Mouse (Mus musculus) spleen, postnatal 36 days (tissue): ENCODE measurements around the gene Olfr522.
A peak's percentile ranks its signal among the peaks of the same experiment; 100 is the strongest.
"Not testable (repeated sequence)": the region's sequence is repeated elsewhere in the genome, so short reads cannot be mapped to it uniquely, and the experiment has no call there.

ENCODE experiments used
- DNase-seq, 2 experiments: peaks; one replicate each; pipeline ENCODE4 v3.0.0; 2022; ENCODE audit warnings: low spot score in 2 of 2, mixed read lengths in 1 of 2

Gene Olfr522

DNA sequence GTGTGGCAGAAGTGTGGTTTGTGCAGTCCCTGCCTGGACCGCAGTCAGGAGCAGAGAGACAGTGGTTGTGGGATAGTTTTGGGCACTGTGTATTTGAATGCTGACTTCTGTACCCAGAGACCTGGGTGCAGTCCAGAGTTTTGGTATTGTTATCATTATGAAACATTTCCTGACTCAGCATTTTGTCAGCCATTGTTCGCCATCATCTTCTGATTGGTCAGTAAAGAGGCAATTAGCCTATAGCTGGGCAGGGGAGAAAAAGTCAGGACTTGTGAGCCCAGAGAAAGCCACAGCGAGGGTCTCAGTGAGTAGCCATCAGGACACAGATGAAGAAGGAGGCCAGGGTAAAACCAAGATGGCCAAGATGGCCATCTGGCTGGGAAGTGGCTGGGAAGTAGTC is 4.2 kb downstream of the Olfr522 start:
- DNase-seq: no peak

DNA sequence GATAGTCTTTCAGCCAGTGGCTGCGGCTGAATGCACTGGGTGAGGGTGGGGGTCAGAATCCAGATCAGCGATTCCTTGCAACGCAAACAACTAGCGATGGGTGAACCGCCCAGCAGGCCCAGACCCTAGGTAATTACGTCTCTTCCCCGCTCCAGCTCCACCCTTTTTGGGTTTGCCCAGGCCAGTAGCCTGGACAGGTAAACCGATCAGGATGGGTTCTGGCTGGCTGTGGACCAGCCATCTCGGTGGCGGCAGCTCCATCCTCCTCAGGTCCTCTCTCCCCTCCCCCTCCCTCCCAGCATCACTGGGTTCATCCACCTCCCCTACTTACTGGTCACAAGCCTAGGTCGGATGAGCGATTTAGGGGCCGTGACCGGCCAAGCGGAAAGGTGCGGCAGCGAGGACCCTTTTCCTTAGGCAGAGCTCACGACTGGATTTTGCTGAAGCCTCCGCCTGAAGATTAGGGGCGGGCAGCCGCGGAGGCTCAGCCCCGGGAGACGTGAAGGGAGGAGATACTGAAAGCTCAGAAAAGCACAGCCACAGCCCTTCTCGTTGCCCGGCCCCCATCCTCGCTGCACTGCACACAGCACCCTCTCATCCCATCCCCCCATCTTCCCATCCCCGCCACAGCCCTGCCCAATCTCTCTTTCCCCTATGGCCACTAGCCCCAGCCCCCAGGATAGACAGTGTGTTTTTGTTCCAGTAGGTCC is 10.2 kb downstream of the Olfr522 start, which contains the start of gene Sprn:
TSS of gene Sprn (minus strand) at position 660 of the 710 bp plus-strand sequence.
- DNase-seq: no peak

DNA sequence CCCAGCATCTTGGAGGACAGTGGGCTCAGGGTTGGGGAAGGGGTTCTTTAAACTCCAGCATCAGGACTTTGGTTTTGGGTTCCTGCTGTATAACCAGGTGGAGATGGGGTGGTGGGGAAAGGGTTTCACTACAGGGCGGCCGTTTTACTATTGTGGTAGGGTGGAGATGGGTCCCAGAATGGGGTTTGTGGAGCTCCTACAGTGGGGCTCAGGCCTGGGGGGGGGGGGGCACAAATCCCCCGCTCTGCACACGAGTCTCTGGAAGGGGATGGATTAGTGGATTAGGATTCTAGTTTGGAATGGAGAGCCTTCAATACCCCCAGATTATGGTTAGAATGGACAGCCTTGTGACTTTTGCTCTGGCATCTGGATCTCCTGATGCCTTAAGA is 10.7 kb downstream of the Olfr522 start:
- no peak for DNase-seq

- no peak for DNase-seq
Observed at GRCm38 (mm10) chr7:140153383-140153782, 11.2 kb downstream of the Olfr522 start.

DNA sequence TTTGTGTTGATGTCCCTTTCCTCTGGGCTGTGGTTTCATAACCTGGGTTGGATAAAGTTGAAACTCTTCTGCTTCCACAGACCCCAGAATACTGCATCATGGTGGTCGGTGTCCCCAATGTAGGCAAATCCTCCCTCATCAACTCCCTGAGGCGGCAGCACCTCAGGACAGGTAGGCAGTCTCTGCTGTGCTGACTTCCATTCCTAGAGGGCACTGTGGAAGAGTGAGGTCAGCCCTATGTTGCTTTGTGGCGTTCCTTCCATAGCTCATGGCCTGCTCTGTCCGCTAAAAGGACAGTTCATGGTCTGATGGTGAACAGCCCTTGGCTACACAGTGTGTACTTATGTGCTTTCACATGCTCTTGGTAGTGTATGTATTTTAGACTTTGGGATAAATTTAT is 20.0 kb downstream of the Olfr522 start:
- DNase-seq: no peak

GRCm38 (mm10) chr7:140141350-140141749 is 23.2 kb downstream of the Olfr522 start:
- DNase-seq: peak; percentile 61 to 63

DNA sequence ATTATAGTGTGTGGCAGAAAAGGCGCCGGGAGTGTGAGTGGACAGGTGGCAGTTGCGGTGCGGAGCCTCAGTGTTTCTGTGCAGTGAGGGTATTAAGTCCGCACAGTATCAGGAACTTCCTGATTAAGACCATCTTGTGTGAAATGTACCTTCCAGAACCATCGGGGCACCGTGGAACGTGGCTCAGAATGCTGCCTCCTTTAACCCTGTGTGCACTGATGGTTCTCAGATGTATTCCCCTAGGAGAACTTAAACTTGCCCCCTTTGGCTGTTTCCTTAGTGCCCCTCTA is 26.6 kb downstream of the Olfr522 start:
- no peak for DNase-seq

DNA sequence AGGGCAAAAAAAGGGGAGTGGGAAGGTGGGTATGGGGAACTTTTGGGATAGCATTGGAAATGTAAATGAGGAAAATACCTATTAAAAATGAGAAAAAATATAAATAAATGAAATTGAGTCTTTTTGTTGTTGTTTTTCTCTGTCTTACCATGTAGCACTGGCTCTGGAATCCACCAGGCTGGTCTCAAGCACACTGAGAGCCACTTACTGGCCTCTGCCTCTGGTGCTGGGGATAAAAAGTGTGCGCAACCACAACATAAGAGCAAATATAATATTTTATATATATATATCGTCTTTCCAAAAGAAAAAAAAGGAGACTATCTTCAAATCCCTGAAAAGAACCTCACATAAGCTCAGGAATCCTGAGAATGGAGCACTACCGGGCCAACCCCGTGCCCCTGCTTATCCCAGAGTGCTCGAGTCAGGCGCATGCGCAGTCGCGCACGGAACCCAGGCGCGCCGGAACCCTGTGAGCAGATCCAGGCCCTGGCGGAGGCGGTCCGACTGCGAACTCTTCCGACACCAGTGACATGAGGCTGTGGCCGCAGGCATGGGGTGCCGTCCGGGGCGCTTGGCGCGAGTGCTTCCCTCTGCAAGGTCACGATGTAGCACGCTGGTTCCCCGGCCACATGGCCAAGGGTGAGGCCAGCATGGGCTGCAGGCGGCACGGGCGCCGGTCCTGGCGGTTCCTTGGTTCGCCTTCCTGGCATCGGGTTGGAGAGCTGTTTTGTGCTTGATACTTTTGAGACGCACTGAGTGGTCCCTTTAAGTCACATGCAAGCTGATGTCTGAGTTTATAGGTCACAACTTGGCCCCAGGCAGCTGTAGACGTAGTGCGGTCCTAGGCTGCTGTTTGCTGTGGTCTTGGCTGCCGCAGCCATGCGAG is 27.2 kb downstream of the Olfr522 start, which contains the start of gene Mtg1:
TSS of gene Mtg1 (plus strand) at position 430 of the 886 bp plus-strand sequence.
- DNase-seq: peak; percentile 89 to 93

- DNase-seq: no peak
Observed at GRCm38 (mm10) chr7:140135106-140135770, 29.3 kb downstream of the Olfr522 start.

DNA sequence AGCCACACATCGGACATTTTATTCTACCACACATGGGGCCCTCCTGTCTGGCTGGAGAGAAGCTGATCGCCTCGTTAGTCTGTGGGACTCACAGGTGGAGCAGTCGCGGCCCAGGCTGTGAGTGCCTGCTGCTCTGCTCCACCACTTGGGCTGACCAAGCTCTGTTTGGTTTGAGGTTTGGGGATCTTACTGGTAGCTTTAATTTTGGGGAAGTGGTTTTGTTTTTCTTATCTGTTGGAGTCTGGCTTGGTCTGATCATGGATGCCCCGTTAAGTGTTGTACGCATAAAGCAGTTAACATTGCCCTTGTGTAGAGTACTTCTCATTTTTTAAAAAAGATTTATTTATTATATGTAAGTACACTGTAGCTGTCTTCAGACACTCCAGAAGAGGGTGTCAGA is 30.5 kb downstream of the Olfr522 start:
- DNase-seq: not testable (repeated sequence)

- DNase-seq: not testable (repeated sequence)
Observed at GRCm38 (mm10) chr7:140132184-140132583, 32.4 kb downstream of the Olfr522 start.

DNA sequence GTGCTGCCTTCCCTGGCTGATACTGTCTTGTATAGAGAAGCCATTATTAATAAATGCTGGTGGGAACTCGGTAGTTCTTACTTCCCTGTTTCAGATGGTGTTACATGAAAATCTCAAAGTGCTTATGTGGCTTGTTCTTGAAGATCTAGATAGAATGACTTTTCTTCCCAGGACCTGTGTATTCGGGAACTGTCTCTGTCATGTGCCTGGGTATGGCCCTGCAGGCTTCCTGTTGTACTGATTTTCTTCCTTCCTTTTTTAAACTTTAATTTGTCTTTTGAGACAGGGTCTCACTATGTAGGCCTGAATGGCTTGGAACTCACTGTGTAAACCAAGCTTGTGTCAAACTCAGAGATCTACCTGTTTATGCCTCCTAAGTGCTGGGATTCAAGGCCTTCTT is 36.7 kb downstream of the Olfr522 start:
- DNase-seq: no peak

DNA sequence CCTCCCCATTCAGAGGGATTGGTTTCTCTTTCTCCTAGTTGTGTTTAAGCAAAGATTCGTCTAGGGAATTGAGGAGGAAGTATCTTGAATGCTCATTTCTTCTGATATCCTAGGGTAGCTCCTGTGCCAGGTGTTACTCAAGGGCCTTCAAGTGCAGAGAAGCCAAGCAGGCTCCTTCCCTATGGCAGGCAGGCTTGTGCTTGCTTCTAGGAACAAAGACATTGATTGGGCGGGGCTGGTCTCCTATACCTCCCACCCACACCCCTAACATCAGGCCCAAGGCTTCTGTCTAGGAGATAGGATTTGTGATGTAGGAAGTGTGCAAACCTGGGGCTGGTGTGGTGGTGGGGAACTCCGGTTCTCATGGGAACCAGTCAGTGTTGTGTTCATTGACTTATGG is 37.6 kb downstream of the Olfr522 start:
- DNase-seq: no peak

- DNase-seq: no peak
Observed at GRCm38 (mm10) chr7:140126022-140126350, 38.6 kb downstream of the Olfr522 start.

- peak; percentile 91 to 94 for DNase-seq
Observed at GRCm38 (mm10) chr7:140125278-140126021, 39.1 kb downstream of the Olfr522 start.

DNA sequence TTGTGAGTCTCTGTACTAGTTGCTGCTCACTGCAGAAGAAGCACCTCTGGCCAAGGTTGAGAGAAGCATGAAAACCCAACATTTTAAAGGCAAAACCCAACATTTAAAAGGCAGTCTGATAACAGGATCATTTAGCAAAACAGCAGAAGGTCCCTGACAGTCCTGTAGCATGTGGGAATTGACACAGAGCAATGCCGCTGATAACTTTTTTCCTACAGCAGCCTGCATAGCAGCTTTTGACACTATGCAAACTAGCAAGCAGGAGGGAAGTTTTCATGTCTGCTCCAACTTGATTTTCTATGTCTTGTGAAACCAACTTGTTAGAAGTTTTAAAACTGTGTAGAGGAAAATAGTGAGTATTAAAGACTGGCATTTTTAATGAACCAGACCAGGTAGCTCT is 40.2 kb downstream of the Olfr522 start:
- DNase-seq: no peak

DNA sequence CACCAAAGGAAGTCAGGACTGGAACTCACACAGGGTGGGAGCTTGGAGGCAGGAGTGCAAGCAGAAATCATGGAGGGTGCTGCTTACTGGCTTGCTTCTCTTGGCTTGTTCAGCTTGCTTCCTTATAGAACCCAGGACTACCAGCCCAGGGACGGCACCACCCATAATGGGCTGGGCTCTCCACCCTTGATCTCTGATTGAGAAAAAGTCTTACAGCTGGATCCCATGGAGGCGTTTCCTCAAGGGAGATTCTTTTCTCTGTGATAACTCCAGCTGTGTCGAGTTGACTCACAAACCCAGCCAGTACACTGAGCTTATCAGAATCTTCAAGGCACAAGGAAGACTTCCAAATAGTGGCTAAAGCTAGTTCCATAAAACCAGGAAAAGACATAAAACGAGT is 41.8 kb downstream of the Olfr522 start:
- DNase-seq: no peak

GRCm38 (mm10) chr7:140121338-140121910 is 43.1 kb downstream of the Olfr522 start:
- DNase-seq: no peak

DNA sequence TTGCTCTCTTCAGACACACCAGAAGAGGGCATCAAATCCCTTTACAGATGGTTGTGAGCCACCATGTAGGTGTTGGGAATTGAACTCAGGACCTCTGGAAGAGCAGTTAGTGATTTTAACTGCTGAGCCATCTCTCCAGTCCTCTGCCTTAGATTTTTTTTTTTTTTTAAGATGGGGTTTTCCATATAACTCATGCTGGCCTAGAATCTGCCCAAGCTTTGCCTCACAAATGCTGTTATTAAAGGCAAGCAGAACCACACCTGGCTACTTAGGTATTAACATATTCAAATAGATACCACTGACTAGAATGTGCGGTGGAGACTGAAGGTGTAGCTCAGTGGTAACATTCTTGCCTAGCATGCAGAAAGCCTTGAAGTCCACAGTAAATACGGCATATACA is 44.1 kb downstream of the Olfr522 start:
- DNase-seq: no peak

DNA sequence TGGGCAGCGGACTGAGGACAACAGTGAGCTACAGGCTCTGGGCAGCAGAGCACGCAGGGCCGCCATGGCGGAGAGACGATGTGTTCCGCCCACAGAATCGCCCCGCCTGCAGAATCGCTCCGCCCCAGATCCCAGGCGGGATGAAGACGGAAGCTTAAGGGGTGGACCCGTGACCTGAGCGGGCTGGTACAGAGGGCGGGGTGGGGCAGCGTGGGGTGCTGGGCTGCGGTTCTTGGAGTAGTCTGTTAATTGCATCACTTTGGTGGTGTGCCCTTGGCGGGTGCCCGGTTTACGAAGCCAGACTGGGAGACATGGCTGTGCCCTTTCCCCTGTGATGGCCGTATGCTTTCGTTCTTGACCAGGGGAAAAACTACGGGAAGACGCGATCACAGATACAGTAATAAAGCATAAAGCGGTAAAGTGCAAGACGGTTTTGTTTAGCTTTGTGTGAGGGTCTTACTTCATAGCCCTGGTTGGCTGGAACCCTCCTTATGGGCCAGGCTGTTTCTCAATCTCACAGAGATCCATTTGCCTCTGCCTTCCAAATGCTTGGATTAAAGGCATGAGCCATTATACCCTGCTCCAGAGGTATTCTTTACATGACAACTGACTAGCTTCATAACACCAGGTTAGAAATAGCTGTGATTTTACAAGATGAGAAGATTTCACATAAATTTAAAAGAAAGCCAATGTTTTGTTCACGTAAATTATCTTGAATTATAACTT is 48.1 kb downstream of the Olfr522 start, which contains the start of gene Echs1:
TSS of gene Echs1 (minus strand) at position 148 of the 726 bp plus-strand sequence.
- DNase-seq: peak; percentile 91 to 92
